Mouse (Mus musculus) heart, postnatal 36 days (tissue): ENCODE results near the gene Prss45. TPM values are rescaled to one million over a fixed set of nuclear protein-coding genes. Genes with fewer than 3 reads are reported as not detected.
"Not testable (repeated sequence)": the region's sequence is repeated elsewhere in the genome, so short reads cannot be mapped to it uniquely, and the experiment has no call there.

Experiments used
- DNase-seq, 2 experiments: peaks; one replicate each; pipeline ENCODE4 v3.0.0; 2021 to 2022
- intact Hi-C: fragments of 180-260 bp; cut with DNase I; formaldehyde crosslinking; loops from one replicate; pipeline ENCODE4 v1.15.1; 2025
- total RNA-seq, 2 experiments: library from RNA; stranded (reverse); gene quantifications; 2 replicates each; pipeline ENCODE4 v1.2.3; 2021

Prss45 gene
- total RNA-seq, result not detected

GRCm38 (mm10) chr9:110834411-110834810 is at the start of gene Prss45:
Gene Prss45 (plus strand): TSS chr9:110834588.
- intact Hi-C loops, result no loop called here
- no peak for DNase-seq

DNA sequence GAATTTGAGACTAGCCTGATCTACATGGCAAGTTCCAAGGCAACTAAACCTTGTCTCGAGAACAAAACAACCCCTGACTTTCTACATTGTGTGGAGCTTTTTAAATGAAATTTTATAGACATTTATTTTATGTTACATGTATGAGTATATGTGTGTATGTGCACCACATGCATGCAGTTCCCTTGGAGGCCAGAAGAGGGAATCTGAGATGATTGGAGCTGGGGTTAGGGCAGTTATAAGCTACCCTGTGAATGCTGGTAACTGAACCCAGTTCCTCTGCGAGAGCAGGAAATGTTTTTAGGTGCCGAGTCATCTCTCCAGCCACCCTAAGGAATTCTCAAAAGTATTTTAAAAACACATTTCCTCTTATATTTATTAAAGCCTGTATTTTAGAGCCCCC is 46.2 kb upstream of the Prss45 start:
- intact Hi-C loops, result no loop called here
- no peak for DNase-seq

DNA sequence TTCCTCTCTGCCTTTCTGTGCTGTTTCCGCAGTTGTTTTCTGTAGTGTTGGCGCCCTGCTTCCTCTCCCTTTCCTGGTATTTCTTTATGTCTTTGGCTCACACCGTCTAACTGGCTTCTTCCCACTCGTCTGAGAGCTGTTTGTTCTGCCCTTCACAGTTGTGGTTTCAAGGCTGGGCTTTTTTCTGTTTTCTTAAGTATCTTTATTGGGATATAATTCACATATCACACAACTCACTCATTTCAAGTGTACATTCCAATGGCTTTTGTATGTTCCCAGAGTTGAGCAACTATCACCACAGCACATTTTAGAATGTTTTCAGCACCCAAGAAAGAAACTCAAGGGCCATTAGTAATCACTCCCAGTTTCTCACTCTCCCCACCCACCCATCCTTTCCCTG is 43.9 kb upstream of the Prss45 start:
- no peak for DNase-seq
- intact Hi-C loops, result no loop called here

DNA sequence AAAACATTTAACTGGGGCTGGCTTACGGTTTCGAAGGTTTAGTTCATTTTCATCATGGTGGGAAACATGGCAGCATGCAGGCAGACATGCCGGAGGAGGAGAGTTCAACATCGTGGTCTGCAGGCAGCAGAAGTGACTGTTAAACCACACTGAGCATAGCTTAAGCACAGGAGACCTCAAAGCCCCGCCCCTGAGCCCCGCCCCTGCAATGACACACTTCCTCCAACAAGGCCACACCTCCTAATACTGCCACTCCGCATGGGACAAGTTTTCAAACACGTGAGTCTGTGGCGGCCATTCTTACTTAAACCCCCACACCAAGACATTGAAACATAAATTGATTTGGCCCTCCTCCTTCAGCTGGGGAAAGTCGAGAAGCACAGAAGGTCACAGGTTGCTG is 37.4 kb upstream of the Prss45 start:
- intact Hi-C loops, result no loop called here
- no peak for DNase-seq

DNA sequence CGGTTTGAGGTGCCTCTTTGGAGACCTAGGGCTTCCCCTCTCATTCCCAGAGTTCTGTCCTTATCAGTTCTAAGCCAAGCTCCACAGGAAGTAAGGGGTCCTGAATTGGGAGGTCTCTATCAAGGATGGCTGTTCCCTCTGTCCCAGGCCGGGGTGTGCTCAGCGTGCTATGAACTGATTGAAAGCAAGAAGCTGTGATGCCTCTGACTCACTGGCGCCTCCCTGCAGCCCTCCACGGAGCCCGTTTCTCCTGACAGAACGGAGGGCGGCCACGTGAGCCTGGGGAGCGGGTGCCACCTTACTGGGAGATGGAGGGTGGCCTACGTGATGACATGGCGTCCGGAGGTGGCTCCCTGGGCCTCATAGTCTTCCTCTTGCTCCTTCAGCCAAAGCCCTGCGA is 36.5 kb upstream of the Prss45 start, which contains the start of gene Prss42:
Gene Prss42, plus strand, starts transcription at position 301 of the 400 bp plus-strand sequence.
- intact Hi-C loops, result no loop called here
- no peak for DNase-seq

GRCm38 (mm10) chr9:110800834-110801479 is 33.4 kb upstream of the Prss45 start:
- DNase-seq, result no peak
- intact Hi-C loops, result no loop called here

DNA sequence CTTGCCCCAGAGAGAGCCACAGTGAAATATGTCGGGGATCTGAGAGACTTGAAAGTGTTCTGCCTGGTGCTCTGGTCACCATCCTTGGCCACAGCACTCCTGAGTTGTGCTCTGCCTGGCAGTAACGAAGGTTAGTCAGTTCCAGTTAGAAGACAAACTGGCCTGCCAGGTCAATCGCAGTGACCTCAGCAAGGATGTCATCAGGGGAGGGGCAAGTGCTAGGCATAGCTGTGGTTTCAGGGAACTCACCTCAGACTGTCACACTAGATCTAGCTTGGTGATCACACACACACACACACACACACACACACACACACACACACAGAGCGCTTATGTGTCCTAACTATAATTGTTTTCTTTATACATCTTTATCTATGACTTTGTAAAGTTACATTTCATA is 31.1 kb upstream of the Prss45 start:
- no peak for DNase-seq
- intact Hi-C loops, result no loop called here

DNA sequence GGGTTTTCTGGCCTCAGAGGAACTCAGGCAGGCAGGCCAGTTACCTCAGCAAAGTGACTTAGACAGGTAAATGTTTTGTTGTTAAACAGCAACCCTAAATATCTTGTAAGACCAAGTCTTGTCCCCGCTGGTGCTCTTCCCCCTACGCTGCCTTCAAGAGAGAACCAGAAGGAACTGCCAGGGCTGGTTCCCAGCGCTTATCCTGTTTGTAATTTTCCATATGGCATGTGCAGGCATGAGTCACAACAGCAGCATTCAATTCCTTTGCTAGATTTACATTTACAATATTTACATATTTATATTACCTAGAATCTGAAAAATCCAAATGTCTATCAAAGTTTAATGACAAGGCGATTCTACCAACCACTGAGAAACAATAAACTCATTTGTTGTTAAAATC is 24.3 kb upstream of the Prss45 start:
- intact Hi-C loops, result no loop called here
- no peak for DNase-seq

DNA sequence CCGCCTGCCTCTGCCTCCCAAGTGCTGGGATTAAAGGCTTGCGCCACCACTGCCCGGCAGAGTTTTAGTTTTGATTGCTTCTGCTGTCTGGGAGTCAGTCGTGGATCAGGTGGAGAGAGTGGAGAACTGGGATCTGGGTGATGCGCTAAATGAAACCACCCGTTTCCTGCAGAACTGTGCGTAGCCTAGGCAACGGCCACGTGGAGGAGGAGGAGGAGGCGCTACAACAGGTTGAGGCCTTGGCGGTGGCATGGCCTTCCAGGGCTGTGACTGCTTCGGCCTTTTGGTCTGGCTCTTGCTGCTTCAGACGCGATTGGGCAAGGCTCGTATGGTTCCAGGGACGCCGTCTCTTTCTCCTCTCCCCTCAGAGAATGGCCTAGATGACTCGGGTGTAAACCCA is 20.6 kb upstream of the Prss45 start, which contains the start of gene Prss44:
Gene Prss44, plus strand, starts transcription at position 206 of the 400 bp plus-strand sequence.
- intact Hi-C loops, result no loop called here
- DNase-seq, result no peak

- intact Hi-C loops, DNase-seq: not testable (repeated sequence)
These were observed 13.8 kb upstream of the Prss45 start for GRCm38 (mm10) chr9:110820546-110820945.

DNA sequence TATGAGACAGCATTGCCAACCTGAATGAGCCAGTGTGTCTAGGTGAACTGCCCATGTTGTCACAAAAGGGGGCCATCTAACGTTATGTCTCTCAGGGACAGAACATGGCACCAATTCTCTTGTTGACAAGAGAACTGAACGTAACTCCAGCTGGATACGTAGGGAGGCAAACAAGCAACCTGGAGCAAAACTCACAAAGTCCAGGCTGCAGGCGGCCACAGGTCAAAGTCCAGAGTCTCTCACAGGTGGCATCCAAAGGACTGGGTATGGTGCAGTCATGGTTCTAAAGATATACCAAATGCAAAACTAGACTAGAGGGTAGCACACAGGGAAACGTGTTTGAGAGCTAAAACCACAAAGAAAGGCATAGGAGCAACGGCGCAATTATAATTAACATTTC is 13.0 kb upstream of the Prss45 start:
- no peak for DNase-seq
- intact Hi-C loops, result no loop called here

GRCm38 (mm10) chr9:110825426-110825825 is 9.0 kb upstream of the Prss45 start:
- no peak for DNase-seq
- intact Hi-C loops, result no loop called here

GRCm38 (mm10) chr9:110825832-110826231 is 8.6 kb upstream of the Prss45 start:
- intact Hi-C loops, result no loop called here
- peak in 1 of 2 experiments; percentile 25 for DNase-seq

- intact Hi-C loops, result no loop called here
- no peak for DNase-seq
These were observed 8.0 kb upstream of the Prss45 start, which contains the start of gene Prss43 for GRCm38 (mm10) chr9:110826390-110826789. Gene Prss43 (plus strand): TSS chr9:110826690.

GRCm38 (mm10) chr9:110833021-110833420 is 1.4 kb upstream of the Prss45 start:
- no peak for DNase-seq
- intact Hi-C loops, result no loop called here

GRCm38 (mm10) chr9:110834961-110835360 is 573 bp downstream of the Prss45 start:
- intact Hi-C loops, result no loop called here
- DNase-seq, result no peak

- no peak for DNase-seq
- intact Hi-C loops, result no loop called here
These were observed 1.7 kb downstream of the Prss45 start for GRCm38 (mm10) chr9:110836112-110836511.

DNA sequence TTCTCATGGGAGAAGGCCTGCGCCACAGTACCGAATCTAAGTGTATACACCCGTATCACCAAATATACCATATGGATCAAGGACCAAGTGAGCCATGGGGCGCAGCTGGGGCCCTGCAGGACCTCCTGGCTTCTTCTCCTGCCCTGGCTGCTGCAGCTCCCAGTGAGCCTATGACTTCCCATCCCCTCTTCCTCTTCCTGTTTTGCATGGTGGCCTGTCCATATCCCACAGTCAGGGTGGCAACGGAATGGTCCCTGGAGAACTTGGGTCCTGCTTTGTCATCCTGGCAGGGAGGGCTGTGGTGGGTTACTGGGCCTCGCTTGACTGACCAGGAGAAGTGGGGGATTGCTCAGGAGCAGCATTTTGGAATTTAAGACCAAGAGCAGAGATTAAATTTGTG is 6.5 kb downstream of the Prss45 start:
- no peak for DNase-seq
- intact Hi-C loops, result no loop called here

- intact Hi-C loops, result no loop called here
- DNase-seq, result no peak
These were observed 7.0 kb downstream of the Prss45 start for GRCm38 (mm10) chr9:110841438-110841837.

GRCm38 (mm10) chr9:110844206-110844605 is 9.8 kb downstream of the Prss45 start, which contains the start of gene Prss46:
Gene Prss46 (plus strand): TSS chr9:110844506.
- intact Hi-C loops, result no loop called here
- DNase-seq, result no peak

- no peak for DNase-seq
- intact Hi-C loops, result no loop called here
These were observed 14.8 kb downstream of the Prss45 start for GRCm38 (mm10) chr9:110849162-110849561.

- intact Hi-C loops, result no loop called here
- no peak for DNase-seq
These were observed 21.5 kb downstream of the Prss45 start for GRCm38 (mm10) chr9:110855903-110856302.

DNA sequence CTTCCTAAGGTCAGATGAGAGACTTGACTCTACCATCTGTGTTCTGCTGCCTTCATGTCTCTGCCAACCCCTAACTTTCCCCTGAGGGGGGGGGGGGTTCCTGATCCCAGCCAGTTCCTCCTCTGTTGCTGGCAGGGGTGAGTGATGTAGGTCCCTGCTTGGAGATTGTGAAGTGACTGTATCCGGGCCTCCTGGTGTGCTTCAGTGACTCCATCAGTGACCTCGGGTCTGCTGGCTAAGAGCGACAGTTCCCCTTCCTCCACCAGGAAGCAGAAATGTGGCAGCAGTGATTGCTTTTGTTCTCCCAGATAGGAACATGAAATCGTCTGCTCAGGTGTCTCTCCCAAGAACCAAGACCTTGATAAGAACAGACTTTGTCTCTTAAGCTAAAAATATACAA is 22.5 kb downstream of the Prss45 start:
- DNase-seq, result no peak
- intact Hi-C loops, result no loop called here
